Mouse (Mus musculus): ENCODE data around the gene Mup20.

DNA sequence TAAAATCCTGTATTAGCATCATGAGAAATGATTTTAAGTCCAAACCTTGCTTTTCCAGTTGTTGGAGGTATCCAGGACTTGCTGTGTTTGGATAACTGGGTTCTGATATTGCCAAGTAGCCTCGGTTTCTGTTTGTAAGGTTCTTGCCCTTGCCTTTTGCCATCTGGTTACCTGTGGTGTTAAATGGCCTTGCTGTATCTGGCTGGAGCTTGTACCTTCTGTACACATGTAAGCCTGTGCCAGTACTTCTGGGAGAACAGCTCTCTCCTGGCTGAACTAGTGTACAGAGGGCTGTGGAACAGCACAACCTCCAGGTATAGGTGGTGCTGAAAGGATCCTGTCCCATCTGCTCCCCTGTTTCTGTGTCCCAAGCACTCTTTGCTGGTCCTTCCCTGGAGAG lies 27.7 kb downstream of the Mup20 start:
- no peak for TF ChIP-seq MEF2A (IDR thresholded peaks at IDR 0.05; ENCODE audit: borderline replicate concordance, low read depth, low read length)
- TF ChIP-seq CTCF (conservative IDR thresholded peaks at IDR 0.05 in 1 of 2, IDR thresholded peaks at IDR 0.05 in 1 of 2; ENCODE audit: low read depth in 2 of 2, low read length in 2 of 2), result no peak
- TF ChIP-seq JUND (conservative IDR thresholded peaks at IDR 0.05; ENCODE audit: low read depth, low read length), result no peak
- no peak for TF ChIP-seq E2F4 (IDR thresholded peaks at IDR 0.05; ENCODE audit: insufficient replicate concordance, low read depth, low read length)
- no peak for TF ChIP-seq EP300 (IDR thresholded peaks at IDR 0.05; ENCODE audit: low read length)
- no peak for TF ChIP-seq ZKSCAN1 (IDR thresholded peaks at IDR 0.05; ENCODE audit: borderline replicate concordance, low read depth, low read length)
- TF ChIP-seq CHD2 (IDR thresholded peaks at IDR 0.05; ENCODE audit: low read length), result no peak
- TF ChIP-seq USF2 (conservative IDR thresholded peaks at IDR 0.05; ENCODE audit: low read depth, low read length), result no peak
- no peak for TF ChIP-seq SIN3A (IDR thresholded peaks at IDR 0.05; ENCODE audit: low read length)

Measured in CH12.LX (cell line).